Mouse (Mus musculus) large intestine, adult 2 months (tissue): ENCODE results near the gene Bcap31. TPM values are rescaled to one million over a fixed set of nuclear protein-coding genes. Genes with fewer than 3 reads are reported as not detected.

Experiments used
- DNase-seq: peaks from one replicate; pipeline ENCODE4 v3.0.0-alpha.2; 2012; ENCODE audit warnings: low read depth, low spot score
- WGBS: fragments of 180-500 bp; shearing (Covaris S2); methylation state at CpG from one replicate; pipeline ENCODE4 v1.1.7; 2018; 5-methylcytosine and 5-hydroxymethylcytosine counted together
- polyA plus RNA-seq: library from polyadenylated mRNA; depleted of rRNA; stranded (reverse); fragments of >200 nt; gene quantifications from 2 replicates; pipeline ENCODE4 v1.2.3, GENCODE M21; 2012; rRNA removed

Bcap31 gene
- polyA plus RNA-seq, 1 experiment, result 97.6 TPM

- 6% methylated on average over 25 of the region's 28 CpGs for WGBS
- no peak for DNase-seq
Observed at GRCm38 (mm10) chrX:73639255-73639675, 76.7 kb downstream of the Bcap31 start, which contains the start of gene Dusp9. TSS of gene Dusp9 (plus strand) at chrX:73639419.

GRCm38 (mm10) chrX:73637415-73637814 is 78.6 kb downstream of the Bcap31 start:
- whole genome bisulfite sequencing, result 14% methylated on average over 19 of the region's 19 CpGs
- no peak for DNase-seq

Other genes with a start within 250 kb of the Bcap31 start
- gene Bgn, start 232.6 kb downstream of the Bcap31 start, polyA plus RNA-seq, result 124 and 157 TPM in 2 replicates
- gene Atp2b3, start 213.1 kb downstream of the Bcap31 start, polyA plus RNA-seq, result 0.15 and 0.16 TPM in 2 replicates
- gene Dusp9, start 76.8 kb downstream of the Bcap31 start, polyA plus RNA-seq, result 0.20 and 0.49 TPM in 2 replicates
- gene Pnck, start 56.1 kb downstream of the Bcap31 start, polyA plus RNA-seq, result 10.8 and 14.1 TPM in 2 replicates
- 323 and 534 TPM in 2 replicates for gene Slc6a8, start 43.0 kb downstream of the Bcap31 start, polyA plus RNA-seq
- 39.7 and 75.9 TPM in 2 replicates for gene Abcd1, start 422 bp upstream of the Bcap31 start, polyA plus RNA-seq
- 0.41 and 0.47 TPM in 2 replicates for gene Plxnb3, start 40.9 kb upstream of the Bcap31 start, polyA plus RNA-seq
- 7.4 and 10.5 TPM in 2 replicates for gene Srpk3, start 58.2 kb upstream of the Bcap31 start, polyA plus RNA-seq
- 245 and 314 TPM in 2 replicates for gene Idh3g, start 70.7 kb upstream of the Bcap31 start, polyA plus RNA-seq
- gene Ssr4, start 70.9 kb upstream of the Bcap31 start, polyA plus RNA-seq, result 280 and 308 TPM in 2 replicates
- gene Pdzd4, start 108.8 kb upstream of the Bcap31 start, polyA plus RNA-seq, result 0.99 and 1.0 TPM in 2 replicates
- gene Avpr2, start 175.9 kb upstream of the Bcap31 start, polyA plus RNA-seq, result 0.12 and 0.30 TPM in 2 replicates
- 22.3 and 41.7 TPM in 2 replicates for gene L1cam, start 179.9 kb upstream of the Bcap31 start, polyA plus RNA-seq
- 23.9 and 25.9 TPM in 2 replicates for gene Arhgap4, start 205.7 kb upstream of the Bcap31 start, polyA plus RNA-seq
- gene Naa10, start 205.8 kb upstream of the Bcap31 start, polyA plus RNA-seq, result 95.2 and 104 TPM in 2 replicates
- gene Renbp, start 214.7 kb upstream of the Bcap31 start, polyA plus RNA-seq, result 5.6 and 7.3 TPM in 2 replicates